Mouse (Mus musculus) C3H10T1/2 (cell line): Measurements from ENCODE around the gene Myh10. TPM values are rescaled to one million over a fixed set of nuclear protein-coding genes. Genes with fewer than 3 reads are reported as not detected.

Experiments
- polyA plus RNA-seq, 2 experiments: library from polyadenylated mRNA; unstranded; fragments of >200 nt; fragmentation: generic; extraction: Trizol; gene quantifications; one replicate each; pipeline ENCODE4 v1.2.1; 2012; ENCODE audit warnings: missing spikeins in 2 of 2

Myh10 gene
- 10 to 100 TPM in 1 of 2 experiments, 1 to 10 TPM in 1; 8.5 to 78.9 TPM for polyA plus RNA-seq

GRCm38 (mm10) chr11:68691321-68692009 lies at the start of gene Myh10:
Myh10 (plus strand) TSS chr11:68691559.

Other genes starting within 250 kb of the Myh10 start
- gene Pik3r6, start 188.5 kb upstream of the Myh10 start, polyA plus RNA-seq = under 1 TPM in 1 of 2 experiments, not detected in 1; 0.06 TPM
- not detected for gene Mfsd6l, start 135.4 kb upstream of the Myh10 start, polyA plus RNA-seq
- under 1 TPM in 1 of 2 experiments, not detected in 1; 0.12 TPM for gene Ccdc42, start 104.5 kb upstream of the Myh10 start, polyA plus RNA-seq
- gene Ndel1, start 180.3 kb downstream of the Myh10 start, polyA plus RNA-seq = 10 to 100 TPM in 1 of 2 experiments, 1 to 10 TPM in 1; 3.2 to 33.9 TPM
- under 1 TPM in 1 of 2 experiments, not detected in 1; 0.01 TPM for gene Rnf222, start 197.0 kb downstream of the Myh10 start, polyA plus RNA-seq
- 100 to 1,000 TPM; 611 to 728 TPM for gene Rpl26, start 210.0 kb downstream of the Myh10 start, polyA plus RNA-seq
- not detected for gene Odf4, start 235.5 kb downstream of the Myh10 start, polyA plus RNA-seq